Mouse (Mus musculus): ENCODE results near the gene Borcs7. TPM values are rescaled to one million over a fixed set of nuclear protein-coding genes. Genes with fewer than 3 reads are reported as not detected.
"Not testable (repeated sequence)": the region's sequence is repeated elsewhere in the genome, so short reads cannot be mapped to it uniquely, and the experiment has no call there.

Borcs7 gene
- polyA plus RNA-seq, 1 experiment from 2014 or later, result 14.4 TPM

GRCm38 (mm10) chr19:46727140-46727736 lies 37.5 kb downstream of the Borcs7 start:
- H3K4me3 ChIP-seq, result no peak overlapping the region

GRCm38 (mm10) chr19:46727945-46728540 lies 38.3 kb downstream of the Borcs7 start:
- no peaks in the 10 kb centered on the region for H3K27me3 ChIP-seq
- no peak overlapping the region for H3K9ac ChIP-seq (replicated peaks)
- WGBS, result 83% methylated on average over 11 of the region's 11 CpGs
- no peaks in the 10 kb centered on the region for H3K36me3 ChIP-seq
- no peak overlapping the region for H3K4me3 ChIP-seq
- H3K4me2 ChIP-seq (replicated peaks), result no peak overlapping the region
- 0 out of 2 replicates have a peak, but pooled peaks cover 8% of the 10 kb centered on the region for H3K4me1 ChIP-seq
- no peaks in the 10 kb centered on the region for H3K9me3 ChIP-seq
- ATAC-seq (replicated peaks), result no peak
- H3K27ac ChIP-seq (replicated peaks), result no peak overlapping the region

More at GRCm38 (mm10) chr19:46727140-46727736, 37.5 kb downstream of the Borcs7 start:
- WGBS, result 57% methylated on average over 8 of the region's 8 CpGs
- Histone ChIP-seq H3K9ac (replicated peaks) (no peak overlapping the region), H3K27me3 (no peaks in the 10 kb centered on the region), H3K4me2 (replicated peaks) (no peak overlapping the region), H3K4me1 (0 out of 2 replicates have a peak, but pooled peaks cover 8% of the 10 kb centered on the region), H3K36me3 (no peaks in the 10 kb centered on the region), H3K9me3 (no peaks in the 10 kb centered on the region), H3K27ac (replicated peaks) (no peak overlapping the region)
- ATAC-seq (replicated peaks), result no peak

GRCm38 (mm10) chr19:46728909-46729308 lies 39.2 kb downstream of the Borcs7 start:
- Histone ChIP-seq H3K27ac (replicated peaks) (no peak overlapping the region), H3K27me3 (no peaks in the 10 kb centered on the region), H3K4me1 (0 out of 2 replicates have a peak, but pooled peaks cover 8% of the 10 kb centered on the region), H3K9ac (replicated peaks) (no peak overlapping the region), H3K4me2 (replicated peaks) (no peak overlapping the region), H3K4me3 (no peak overlapping the region), H3K9me3 (no peaks in the 10 kb centered on the region), H3K36me3 (no peaks in the 10 kb centered on the region)
- no peak for ATAC-seq (replicated peaks)
- 74% methylated on average over 3 of the region's 3 CpGs for WGBS

GRCm38 (mm10) chr19:46731351-46731750 lies 41.6 kb downstream of the Borcs7 start:
- H3K36me3 ChIP-seq, result no peaks in the 10 kb centered on the region
- WGBS, result 87% methylated on average over 10 of the region's 10 CpGs
- 0 out of 2 replicates have a peak, but pooled peaks cover 8% of the 10 kb centered on the region for H3K4me1 ChIP-seq
- H3K9ac ChIP-seq (replicated peaks), result no peak overlapping the region
- no peak overlapping the region for H3K4me2 ChIP-seq (replicated peaks)
- no peak overlapping the region for H3K27ac ChIP-seq (replicated peaks)
- H3K4me3 ChIP-seq, result no peak overlapping the region
- no peaks in the 10 kb centered on the region for H3K9me3 ChIP-seq
- no peaks in the 10 kb centered on the region for H3K27me3 ChIP-seq
- no peak for ATAC-seq (replicated peaks)

GRCm38 (mm10) chr19:46732673-46733072 lies 43.0 kb downstream of the Borcs7 start:
- H3K9me3 ChIP-seq; H3K9ac ChIP-seq (replicated peaks); H3K27ac ChIP-seq (replicated peaks); ATAC-seq (replicated peaks); H3K4me3 ChIP-seq; H3K27me3 ChIP-seq; H3K4me2 ChIP-seq (replicated peaks); H3K4me1 ChIP-seq; H3K36me3 ChIP-seq: not testable (repeated sequence)
- WGBS, result 95% methylated on average over 5 of the region's 5 CpGs

GRCm38 (mm10) chr19:46733626-46734025 lies 43.9 kb downstream of the Borcs7 start:
- Histone ChIP-seq H3K4me2 (replicated peaks) (no peak overlapping the region), H3K36me3 (no peaks in the 10 kb centered on the region), H3K4me1 (no peaks in the 10 kb centered on the region), H3K27ac (replicated peaks) (no peak overlapping the region), H3K27me3 (no peaks in the 10 kb centered on the region), H3K9me3 (no peaks in the 10 kb centered on the region), H3K4me3 (no peak overlapping the region), H3K9ac (replicated peaks) (no peak overlapping the region)
- no peak for ATAC-seq (replicated peaks)
- WGBS, result 95% methylated on average over 7 of the region's 7 CpGs

GRCm38 (mm10) chr19:46735241-46735640 lies 45.5 kb downstream of the Borcs7 start:
- 74% methylated on average over 5 of the region's 5 CpGs for WGBS
- no peak overlapping the region for H3K4me2 ChIP-seq (replicated peaks)
- H3K9ac ChIP-seq (replicated peaks), result no peak overlapping the region
- no peak overlapping the region for H3K4me3 ChIP-seq
- ATAC-seq (replicated peaks), result no peak
- no peaks in the 10 kb centered on the region for H3K36me3 ChIP-seq
- no peaks in the 10 kb centered on the region for H3K4me1 ChIP-seq
- H3K9me3 ChIP-seq, result no peaks in the 10 kb centered on the region
- H3K27me3 ChIP-seq, result no peaks in the 10 kb centered on the region
- H3K27ac ChIP-seq (replicated peaks), result no peak overlapping the region

- 84% methylated on average over 7 of the region's 7 CpGs for WGBS
- H3K27ac ChIP-seq (replicated peaks), result no peak overlapping the region
- H3K4me3 ChIP-seq, result no peak overlapping the region
- no peak overlapping the region for H3K9ac ChIP-seq (replicated peaks)
- no peaks in the 10 kb centered on the region for H3K9me3 ChIP-seq
- no peak overlapping the region for H3K4me2 ChIP-seq (replicated peaks)
- H3K36me3 ChIP-seq, result no peaks in the 10 kb centered on the region
- no peak for ATAC-seq (replicated peaks)
- no peaks in the 10 kb centered on the region for H3K4me1 ChIP-seq
- no peaks in the 10 kb centered on the region for H3K27me3 ChIP-seq
These were observed 47.4 kb downstream of the Borcs7 start for GRCm38 (mm10) chr19:46737106-46737505.

- Histone ChIP-seq H3K4me3 (no peak overlapping the region), H3K36me3 (no peaks in the 10 kb centered on the region), H3K4me1 (no peaks in the 10 kb centered on the region), H3K27me3 (no peaks in the 10 kb centered on the region), H3K4me2 (replicated peaks) (no peak overlapping the region), H3K27ac (replicated peaks) (no peak overlapping the region), H3K9ac (replicated peaks) (no peak overlapping the region), H3K9me3 (no peaks in the 10 kb centered on the region)
- 0 out of 2 replicates have a peak, but pooled peaks have one; percentile 32 for ATAC-seq (replicated peaks)
- WGBS, result 53% methylated on average over 7 of the region's 7 CpGs
These were observed 50.8 kb downstream of the Borcs7 start for GRCm38 (mm10) chr19:46740341-46741008.

GRCm38 (mm10) chr19:46741574-46741973 lies 51.9 kb downstream of the Borcs7 start:
- H3K27ac ChIP-seq (replicated peaks), result no peak overlapping the region
- WGBS, result 48% methylated on average over 6 of the region's 6 CpGs
- H3K4me2 ChIP-seq (replicated peaks), result no peak overlapping the region
- H3K9me3 ChIP-seq, result no peaks in the 10 kb centered on the region
- H3K27me3 ChIP-seq, result no peaks in the 10 kb centered on the region
- H3K36me3 ChIP-seq, result no peaks in the 10 kb centered on the region
- no peak overlapping the region for H3K4me3 ChIP-seq
- no peaks in the 10 kb centered on the region for H3K4me1 ChIP-seq
- no peak for ATAC-seq (replicated peaks)
- H3K9ac ChIP-seq (replicated peaks), result no peak overlapping the region

- H3K9me3 ChIP-seq, result no peaks in the 10 kb centered on the region
- H3K27ac ChIP-seq (replicated peaks), result no peak overlapping the region
- H3K27me3 ChIP-seq, result no peaks in the 10 kb centered on the region
- no peaks in the 10 kb centered on the region for H3K36me3 ChIP-seq
- no peaks in the 10 kb centered on the region for H3K4me1 ChIP-seq
- H3K9ac ChIP-seq (replicated peaks), result no peak overlapping the region
- 68% methylated on average over 9 of the region's 9 CpGs for WGBS
- H3K4me3 ChIP-seq, result no peak overlapping the region
- H3K4me2 ChIP-seq (replicated peaks), result no peak overlapping the region
- ATAC-seq (replicated peaks), result no peak
These were observed 55.0 kb downstream of the Borcs7 start for GRCm38 (mm10) chr19:46744681-46745080.

- Histone ChIP-seq H3K9ac (replicated peaks) (no peak overlapping the region), H3K27ac (replicated peaks) (no peak overlapping the region), H3K4me1 (no peaks in the 10 kb centered on the region), H3K4me2 (replicated peaks) (no peak overlapping the region), H3K9me3 (no peaks in the 10 kb centered on the region), H3K36me3 (no peaks in the 10 kb centered on the region), H3K4me3 (no peak overlapping the region), H3K27me3 (no peaks in the 10 kb centered on the region)
- 89% methylated on average over 3 of the region's 3 CpGs for WGBS
- no peak for ATAC-seq (replicated peaks)
These were observed 58.1 kb downstream of the Borcs7 start for GRCm38 (mm10) chr19:46747799-46748198.
